Mouse (Mus musculus): ENCODE measurements around the gene Olfr1272.
"Not testable (repeated sequence)": the region's sequence is repeated elsewhere in the genome, so short reads cannot be mapped to it uniquely, and the experiment has no call there.

Olfr1272 gene

GRCm38 (mm10) chr2:90292741-90293140, at the start of gene Olfr1272:
Gene Olfr1272 (minus strand): TSS chr2:90292841.
- DNase-seq (ENCODE audit: low read depth, low spot score) = no peak

- not testable (repeated sequence) for DNase-seq (ENCODE audit: low read depth, low spot score)
Observed at GRCm38 (mm10) chr2:90321900-90322299, 29.3 kb upstream of the Olfr1272 start, which contains the start of gene Gm13769. Gene Gm13769 (plus strand): TSS chr2:90322200.

GRCm38 (mm10) chr2:90270932-90271331, 21.7 kb downstream of the Olfr1272 start, which contains the start of gene Olfr1271:
Gene Olfr1271 (minus strand): TSS chr2:90271032.
- DNase-seq (ENCODE audit: low read depth, low spot score) = no peak

- DNase-seq (ENCODE audit: low read depth, low spot score) = no peak
Observed at GRCm38 (mm10) chr2:90257492-90257891, 35.1 kb downstream of the Olfr1272 start, which contains the start of gene Olfr142. Gene Olfr142 (minus strand): TSS chr2:90257592.
